Mouse (Mus musculus) C2C12 (cell line): Measurements from ENCODE around the gene Iltifb.
A peak's percentile ranks its signal among the peaks of the same experiment; 100 is the strongest.

ENCODE experiments used
- CTCF ChIP-seq: IDR thresholded peaks from one replicate; pipeline ENCODE4 v1.5.1; 2011; ENCODE audit not compliant: control insufficient read depth, insufficient read depth, insufficient read length
- MAX ChIP-seq: IDR thresholded peaks from one replicate; pipeline ENCODE4 v1.6.1; 2011; ENCODE audit warnings: mild to moderate bottlenecking, control low read depth

DNA sequence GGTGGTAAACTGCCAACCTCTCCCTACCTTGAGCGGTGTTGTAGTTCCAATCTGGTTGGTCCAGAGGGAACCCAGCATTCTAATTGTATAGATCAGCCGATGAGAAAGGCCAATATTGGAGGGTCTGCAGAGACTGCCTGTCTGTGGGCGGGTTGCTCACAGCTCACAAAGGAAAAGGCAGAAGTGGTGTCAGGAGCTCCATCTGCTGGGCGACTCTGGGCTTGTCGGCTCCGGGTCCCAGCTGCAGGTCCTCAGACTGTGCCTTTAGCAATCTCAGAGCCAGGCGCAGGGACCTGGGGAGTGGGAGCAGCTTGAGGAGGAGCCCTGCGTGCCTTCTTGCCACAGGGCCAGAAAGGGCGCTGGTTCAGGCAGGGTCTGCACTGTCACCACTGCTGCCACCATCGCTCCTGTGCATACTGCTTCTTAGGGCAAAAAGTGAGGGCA is 44.0 kb downstream of the Iltifb start:
- TF ChIP-seq CTCF, result peak; percentile 9
- no peak for TF ChIP-seq MAX
